Mouse (Mus musculus): ENCODE measurements around the gene 1700030K09Rik.

DNA sequence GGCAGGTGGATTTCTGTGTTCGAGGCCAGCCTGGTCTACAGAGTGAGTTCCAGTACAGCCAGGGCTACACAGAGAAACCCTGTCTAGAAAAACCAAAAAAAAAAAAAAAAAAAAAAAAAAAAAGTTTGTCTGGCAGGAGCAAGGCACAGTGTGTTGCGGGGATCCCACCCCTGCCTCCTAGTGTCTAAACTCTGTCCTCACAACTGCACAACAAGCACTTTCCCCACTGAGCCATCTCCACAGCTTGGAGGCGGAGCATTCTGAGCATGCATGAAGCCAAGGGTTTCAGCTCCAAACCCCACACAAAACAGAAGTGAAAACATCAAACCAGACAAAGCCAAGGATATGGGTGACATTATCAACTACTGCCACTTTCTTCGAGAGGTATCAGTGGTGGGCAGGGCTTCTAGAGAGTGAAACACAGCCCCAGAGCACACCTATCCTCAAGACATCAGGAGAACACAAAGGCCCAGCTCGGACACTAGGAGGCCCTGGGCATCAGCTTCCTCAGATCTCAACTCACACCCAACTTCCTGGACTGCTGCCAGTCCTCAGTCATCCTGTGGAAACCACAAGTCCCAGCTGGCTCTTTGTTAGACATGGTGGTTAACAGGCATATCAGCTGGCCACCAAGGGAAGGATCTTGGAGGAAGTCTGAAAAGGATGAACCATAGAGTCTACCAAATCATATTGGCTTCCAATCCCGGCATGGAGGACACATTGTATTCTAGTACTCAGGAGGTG is 41.9 kb downstream of the 1700030K09Rik start:
- 0 out of 2 replicates have a peak, but pooled peaks have one; percentile 7 for TF ChIP-seq CTCF (IDR thresholded peaks at IDR 0.05; ENCODE audit: extremely low read depth, insufficient read depth, low read length)
- TF ChIP-seq POLR2A (IDR thresholded peaks at IDR 0.05; ENCODE audit: extremely low read depth, insufficient read depth, low read length), result no peak

Measured in cortical plate, adult 2 months (tissue).